Mouse (Mus musculus) spleen, embryonic (tissue): Measurements from ENCODE around the gene Actr8.

Experiments
- CTCF ChIA-PET: fragments of 350-600 bp; sonication (Branson Sonifier 250); formaldehyde crosslinking; loops from one replicate; lab custom pipeline; 2022; lab: Charles Lee

The Actr8 gene

GRCm38 (mm10) chr14:29978254-29979204, at the start of gene Actr8:
Actr8 (plus strand) TSS chr14:29978337.
- CTCF ChIA-PET, result interaction anchor here (1.5 kb wide), 1 partner anchor 10 kb away, joined by 6 read pairs; the partner anchor contains the start of gene Selenok

GRCm38 (mm10) chr14:29928966-29929365, 49.2 kb upstream of the Actr8 start:
- CTCF ChIA-PET, result no interaction called here

GRCm38 (mm10) chr14:29935516-29935915, 42.6 kb upstream of the Actr8 start:
- CTCF ChIA-PET, result no interaction called here

DNA sequence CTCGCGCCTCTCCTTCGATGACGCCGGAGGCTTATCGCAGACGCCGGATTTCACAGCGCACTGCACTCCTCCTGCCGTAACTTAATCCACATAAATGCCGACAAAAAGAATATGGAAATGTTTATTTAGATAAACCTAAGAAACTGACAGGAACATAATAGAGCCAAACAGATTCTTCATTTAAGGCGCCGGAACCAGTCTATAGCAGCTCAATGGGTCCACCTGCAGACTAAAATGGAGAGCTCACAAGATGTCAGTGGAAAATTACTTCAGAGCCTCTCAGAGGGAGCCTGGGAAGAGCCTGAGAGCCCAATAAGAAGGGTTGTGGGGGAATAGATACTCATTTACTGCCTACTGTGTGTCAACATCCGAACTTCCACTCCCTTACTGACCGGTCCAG, 40.7 kb upstream of the Actr8 start:
- CTCF ChIA-PET, result no interaction called here

- CTCF ChIA-PET, result no interaction called here
Observed at GRCm38 (mm10) chr14:29939600-29940312, 38.4 kb upstream of the Actr8 start.

GRCm38 (mm10) chr14:29940313-29940812, 37.8 kb upstream of the Actr8 start:
- CTCF ChIA-PET, result no interaction called here

DNA sequence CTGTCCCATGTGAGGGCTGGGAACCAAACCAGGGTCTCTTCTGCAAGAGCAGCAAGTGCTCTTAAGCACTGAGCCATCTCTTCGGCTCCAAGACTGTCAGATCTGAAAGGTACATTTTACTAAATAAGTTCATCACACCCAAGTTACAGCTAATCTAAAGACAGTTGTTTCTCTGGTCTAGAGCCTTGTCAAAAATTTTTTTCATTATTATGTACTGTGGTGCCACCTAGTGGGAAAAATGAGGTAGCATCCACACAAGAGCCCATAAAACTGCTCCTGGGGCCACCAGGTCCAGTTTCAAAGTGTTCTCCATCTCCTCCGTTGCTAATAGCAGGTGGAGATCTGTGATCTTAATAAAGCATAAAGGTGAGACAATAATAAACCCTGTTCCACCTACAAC, 37.3 kb upstream of the Actr8 start:
- CTCF ChIA-PET, result no interaction called here

DNA sequence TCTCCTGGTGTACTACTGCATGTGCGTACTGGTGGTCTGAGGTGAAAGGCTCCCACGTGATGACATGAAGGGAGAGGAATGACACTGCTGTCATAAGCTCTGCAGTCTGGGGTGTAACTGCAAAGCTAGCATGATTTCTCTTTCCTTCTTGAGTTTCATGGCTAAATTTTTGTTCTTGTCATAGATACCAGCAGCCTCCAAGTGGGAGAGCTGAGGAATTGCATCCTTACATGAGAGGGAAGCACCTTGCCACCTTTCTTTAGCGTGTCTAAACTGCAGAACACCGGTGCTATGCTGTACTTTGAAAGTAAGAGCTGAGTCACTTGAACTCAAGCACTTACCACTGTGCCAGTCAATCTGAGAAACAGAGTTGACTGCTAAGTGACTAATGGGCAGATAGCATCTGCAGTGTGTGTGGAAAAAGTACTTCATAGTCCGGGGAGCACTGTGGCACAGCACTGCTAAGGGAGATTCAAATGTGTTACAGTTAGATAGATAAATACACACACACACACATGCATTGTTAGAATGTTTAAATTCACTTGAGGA, 31.3 kb upstream of the Actr8 start:
- CTCF ChIA-PET, result no interaction called here

DNA sequence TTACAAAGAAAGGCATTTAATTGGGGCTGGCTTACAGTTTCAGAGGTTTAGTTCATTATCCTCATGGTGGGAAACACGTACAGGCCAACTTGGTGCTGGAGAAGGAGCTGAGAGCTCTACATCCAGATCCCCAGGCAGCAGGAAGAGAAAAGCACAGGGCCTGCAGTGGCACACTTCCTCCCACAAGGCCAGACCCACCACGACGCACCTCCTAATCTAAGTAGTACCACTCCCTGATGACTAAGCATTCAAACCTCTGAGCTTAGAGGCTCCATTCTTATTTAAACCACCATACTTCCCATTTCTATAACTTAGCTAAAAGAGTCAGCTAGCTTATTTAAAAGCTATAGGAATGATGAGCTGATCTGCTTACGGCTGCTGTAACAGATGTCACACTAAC, 27.3 kb upstream of the Actr8 start:
- CTCF ChIA-PET, result no interaction called here

- CTCF ChIA-PET, result no interaction called here
Observed at GRCm38 (mm10) chr14:29957393-29957792, 20.7 kb upstream of the Actr8 start.

DNA sequence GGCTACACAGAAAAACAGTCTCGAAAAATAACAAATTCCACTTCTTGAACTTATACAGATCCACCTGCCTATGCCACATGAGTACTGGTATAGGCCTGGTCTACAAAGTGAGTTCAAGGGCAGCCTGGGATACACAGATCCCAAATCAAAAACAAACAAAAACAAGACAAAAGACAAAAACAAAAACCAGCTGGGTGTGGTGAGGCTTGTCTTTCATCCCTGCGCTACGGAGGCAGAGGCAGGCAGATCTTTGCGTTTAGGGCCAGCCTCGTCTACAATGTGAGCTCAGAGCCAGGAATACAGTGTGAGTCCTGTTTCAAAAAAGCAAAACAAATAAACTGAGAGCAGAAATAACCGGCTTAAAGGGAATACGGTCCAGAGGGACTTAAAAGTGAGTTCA, 10.5 kb upstream of the Actr8 start:
- CTCF ChIA-PET, result interaction anchor here (0.6 kb wide), 2 partner anchors 492 to 1152 kb away, joined by 3 to 4 read pairs; no protein-coding TSS in a partner anchor

- CTCF ChIA-PET, result interaction anchor here (0.6 to 1.4 kb wide), 2 partner anchors 11 to 1151 kb away, joined by 4 to 6 read pairs; partner anchors contain the start of gene Actr8
Observed at GRCm38 (mm10) chr14:29968075-29968821, 9.9 kb upstream of the Actr8 start, which contains the start of gene Selenok. Selenok (plus strand) TSS chr14:29968308.

GRCm38 (mm10) chr14:29971446-29971845, 6.7 kb upstream of the Actr8 start:
- CTCF ChIA-PET, result no interaction called here

- CTCF ChIA-PET, result interaction anchor here (0.7 kb wide), 1 partner anchor 382 kb away, joined by 3 read pairs; no protein-coding TSS in a partner anchor
Observed at GRCm38 (mm10) chr14:29971993-29972392, 6.1 kb upstream of the Actr8 start.

- CTCF ChIA-PET, result no interaction called here
Observed at GRCm38 (mm10) chr14:29976927-29977326, 1.2 kb upstream of the Actr8 start.

DNA sequence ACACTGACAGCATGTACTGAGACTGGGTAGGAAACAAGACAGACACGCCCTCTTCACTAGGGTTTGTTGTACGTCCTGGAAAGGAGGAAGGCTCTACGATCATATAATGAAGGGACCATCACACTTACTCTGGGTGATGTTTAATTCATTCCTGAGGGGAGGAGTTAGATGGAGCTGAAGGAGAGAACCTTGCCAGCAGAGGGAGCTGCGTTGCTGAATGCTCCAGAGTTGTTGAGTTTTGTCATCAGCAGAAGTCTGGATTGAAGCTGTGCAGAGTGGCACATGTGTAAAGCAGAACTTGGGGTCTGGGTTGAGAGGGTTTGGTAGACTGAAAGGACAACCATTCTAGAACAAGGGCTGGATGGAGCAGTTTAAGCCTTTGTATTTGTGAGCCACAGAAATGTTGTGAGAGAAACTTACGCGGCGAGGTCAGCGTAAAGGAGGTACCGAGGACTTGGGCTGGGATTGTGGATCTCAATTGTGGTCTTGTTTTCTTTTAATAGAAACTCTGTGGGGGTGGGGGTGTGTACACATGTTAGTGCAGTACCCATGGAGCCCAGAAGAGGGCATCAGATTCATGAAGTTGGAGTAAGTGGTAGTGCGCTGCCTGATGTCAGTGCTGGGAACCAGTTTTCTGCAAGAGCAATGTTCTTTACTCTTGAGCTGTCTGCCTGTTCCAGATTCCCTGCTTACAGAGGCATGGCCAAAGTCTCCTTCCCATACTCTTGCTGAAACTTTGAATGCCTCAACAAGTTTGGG, 2.5 kb downstream of the Actr8 start:
- CTCF ChIA-PET, result no interaction called here

- CTCF ChIA-PET, result no interaction called here
Observed at GRCm38 (mm10) chr14:29986096-29986495, 8.0 kb downstream of the Actr8 start.

- CTCF ChIA-PET, result no interaction called here
Observed at GRCm38 (mm10) chr14:29987276-29987675, 9.1 kb downstream of the Actr8 start.

- CTCF ChIA-PET, result no interaction called here
Observed at GRCm38 (mm10) chr14:29987739-29988138, 9.6 kb downstream of the Actr8 start.

GRCm38 (mm10) chr14:29988337-29988736, 10.2 kb downstream of the Actr8 start:
- CTCF ChIA-PET, result no interaction called here
